Mouse (Mus musculus) heart, postnatal 14 days (tissue): ENCODE measurements around the gene Pbld1. TPM values are rescaled to one million over a fixed set of nuclear protein-coding genes. Genes with fewer than 3 reads are reported as not detected.

Source experiments
- DNase-seq, 2 experiments: peaks; one replicate each; pipeline ENCODE4 v3.0.0; 2021 to 2022
- intact Hi-C: fragments of 180-260 bp; cut with DNase I; formaldehyde crosslinking; loops from one replicate; pipeline ENCODE4 v1.15.1; 2025
- long read RNA-seq, 2 experiments: library from polyadenylated mRNA; stranded (forward); transcript quantifications; one replicate each; pipeline ENCODE4 v2.0.0; 2021
- total RNA-seq, 2 experiments: library from RNA; stranded (reverse); gene quantifications; 2 replicates each; pipeline ENCODE4 v1.2.3; 2021

Pbld1 gene
- total RNA-seq = 1 to 10 TPM in 1 of 2 experiments, under 1 TPM in 1; 0.41 to 1.5 TPM
- long read RNA-seq, experiment 1 = 0 reads
- long read RNA-seq, experiment 2 = 0 reads

DNA sequence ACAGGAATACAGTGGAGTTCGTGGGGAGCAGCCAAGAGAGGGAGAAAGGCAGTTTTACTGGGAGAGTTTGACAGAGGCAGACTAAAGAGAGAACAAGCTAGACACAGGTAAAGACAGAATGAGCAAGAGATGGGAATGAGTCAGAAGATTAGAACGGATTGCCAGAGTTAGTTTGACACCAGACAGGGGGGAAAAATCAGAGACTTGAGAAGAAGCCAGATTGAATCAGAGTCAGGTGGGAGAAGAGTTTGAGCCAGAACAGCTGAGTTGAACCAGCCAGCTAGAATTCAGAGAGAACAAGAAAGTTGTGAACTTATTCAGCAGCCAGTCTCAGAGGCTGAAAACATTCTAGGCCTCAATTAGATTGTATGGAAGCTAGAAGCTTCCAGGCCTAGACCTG is at the start of gene Pbld1:
Pbld1 (plus strand) TSS at position 301 of the 400 bp plus-strand sequence.
- intact Hi-C loops = loop anchor here (10.0 kb wide), 1 partner anchor 75 kb away; the partner anchor contains the start of gene Rufy2
- DNase-seq = no peak

DNA sequence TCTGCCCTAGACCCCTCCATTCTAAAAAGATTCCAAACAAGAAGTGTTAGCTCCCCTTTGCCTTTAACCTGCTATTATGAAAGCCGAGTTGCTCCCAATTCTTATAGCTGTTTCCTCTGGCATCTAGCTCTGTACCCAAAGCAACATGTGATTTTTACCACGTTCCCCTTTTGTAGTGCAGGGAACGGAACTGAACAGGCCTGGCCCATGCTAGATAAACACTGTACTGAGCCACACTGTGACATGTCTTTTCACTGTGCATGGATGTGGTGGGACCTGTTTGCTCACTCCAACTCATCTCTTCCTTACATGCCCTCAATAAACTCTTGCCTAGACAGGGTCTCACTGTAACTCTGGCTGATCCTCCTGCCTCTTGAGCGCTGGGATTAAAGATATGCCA is 49.7 kb upstream of the Pbld1 start:
- intact Hi-C loops = no loop called here
- DNase-seq = no peak

GRCm38 (mm10) chr10:63011556-63011955 is 48.4 kb upstream of the Pbld1 start:
- intact Hi-C loops = no loop called here
- DNase-seq = no peak

GRCm38 (mm10) chr10:63013476-63013875 is 46.5 kb upstream of the Pbld1 start:
- intact Hi-C loops = no loop called here
- DNase-seq = no peak

- intact Hi-C loops = no loop called here
- DNase-seq = no peak
Observed at GRCm38 (mm10) chr10:63014168-63014567, 45.8 kb upstream of the Pbld1 start.

DNA sequence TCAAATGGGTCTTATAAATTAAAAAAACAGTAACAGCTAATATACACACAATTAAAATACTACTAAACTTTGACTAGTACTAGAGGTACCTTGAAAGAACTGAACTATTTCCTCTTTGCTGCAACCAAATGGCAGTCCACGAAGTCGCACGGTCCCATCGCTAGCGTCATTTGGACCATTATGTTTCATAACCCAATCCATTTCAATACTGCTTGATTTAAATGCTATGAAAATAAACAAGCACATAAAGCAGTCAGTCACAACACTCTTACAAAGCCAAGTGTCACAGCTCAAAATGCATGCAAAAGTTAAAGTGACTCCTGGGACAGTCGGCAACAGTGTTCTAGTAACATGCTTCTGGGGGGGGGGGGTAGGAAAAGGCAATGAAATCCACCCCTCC is 40.7 kb upstream of the Pbld1 start:
- intact Hi-C loops = no loop called here

GRCm38 (mm10) chr10:63021702-63022101 is 38.3 kb upstream of the Pbld1 start:
- no peak for DNase-seq
- intact Hi-C loops = loop anchor here (5.0 kb wide), 2 partner anchors 221 to 229 kb away; partner anchors contain the start of genes Ccar1 and Herc4

More for the DNA sequence above, 40.7 kb upstream of the Pbld1 start:
- DNase-seq = no peak

- intact Hi-C loops = loop anchor here (5.0 kb wide), 2 partner anchors 220 to 230 kb away; partner anchors contain the start of genes Ccar1 and Herc4
- no peak for DNase-seq
Observed at GRCm38 (mm10) chr10:63022541-63023120, 37.3 kb upstream of the Pbld1 start.

- peak; percentile 78 to 81 for DNase-seq
- intact Hi-C loops = loop anchor here (5.0 kb wide), 2 partner anchors 219 to 231 kb away; partner anchors contain the start of genes Ccar1 and Herc4
Observed at GRCm38 (mm10) chr10:63023121-63023748, 36.7 kb upstream of the Pbld1 start.

GRCm38 (mm10) chr10:63023749-63024579 is 36.0 kb upstream of the Pbld1 start, which contains the start of the genes Hnrnph3 and Pbld2:
Hnrnph3 (minus strand) TSS chr10:63024217.
Pbld2 (plus strand) TSS chr10:63024315.
- intact Hi-C loops = loop anchor here (2.0 to 5.0 kb wide), 3 partner anchors 43 to 232 kb away; partner anchors contain the start of genes Ccar1 and Herc4
- DNase-seq = peak; percentile 99

DNA sequence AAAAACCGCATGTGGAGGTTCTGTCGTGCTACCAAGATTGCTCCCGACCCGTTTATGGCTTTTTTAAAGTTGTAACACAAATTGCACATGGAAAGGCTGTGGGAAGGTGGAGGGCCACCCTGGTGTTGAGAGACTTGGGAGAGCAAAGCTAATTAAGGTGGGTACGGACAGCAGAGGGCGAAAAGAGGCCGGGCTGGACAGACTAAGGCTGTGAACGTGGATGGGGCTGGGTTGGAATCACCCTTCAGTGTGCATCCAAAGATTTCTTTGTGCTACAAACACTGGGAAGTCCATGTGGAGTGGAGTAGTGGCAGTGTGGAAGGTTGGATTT is 35.4 kb upstream of the Pbld1 start:
- intact Hi-C loops = loop anchor here (2.0 to 5.0 kb wide), 3 partner anchors 42 to 232 kb away; partner anchors contain the start of genes Ccar1 and Herc4

GRCm38 (mm10) chr10:63025016-63025415 is 34.9 kb upstream of the Pbld1 start:
- intact Hi-C loops = loop anchor here (2.0 kb wide), 1 partner anchor 42 kb away; no protein-coding TSS in a partner anchor
- DNase-seq = no peak

More for the DNA sequence above, 35.4 kb upstream of the Pbld1 start:
- peak; percentile 63 to 70 for DNase-seq

GRCm38 (mm10) chr10:63025491-63026011 is 34.4 kb upstream of the Pbld1 start:
- intact Hi-C loops = loop anchor here (2.0 kb wide), 1 partner anchor 41 kb away; no protein-coding TSS in a partner anchor
- no peak for DNase-seq

GRCm38 (mm10) chr10:63026156-63026794 is 33.7 kb upstream of the Pbld1 start:
- intact Hi-C loops = no loop called here
- no peak for DNase-seq

- DNase-seq = no peak
- intact Hi-C loops = no loop called here
Observed at GRCm38 (mm10) chr10:63026795-63027160, 33.2 kb upstream of the Pbld1 start.

DNA sequence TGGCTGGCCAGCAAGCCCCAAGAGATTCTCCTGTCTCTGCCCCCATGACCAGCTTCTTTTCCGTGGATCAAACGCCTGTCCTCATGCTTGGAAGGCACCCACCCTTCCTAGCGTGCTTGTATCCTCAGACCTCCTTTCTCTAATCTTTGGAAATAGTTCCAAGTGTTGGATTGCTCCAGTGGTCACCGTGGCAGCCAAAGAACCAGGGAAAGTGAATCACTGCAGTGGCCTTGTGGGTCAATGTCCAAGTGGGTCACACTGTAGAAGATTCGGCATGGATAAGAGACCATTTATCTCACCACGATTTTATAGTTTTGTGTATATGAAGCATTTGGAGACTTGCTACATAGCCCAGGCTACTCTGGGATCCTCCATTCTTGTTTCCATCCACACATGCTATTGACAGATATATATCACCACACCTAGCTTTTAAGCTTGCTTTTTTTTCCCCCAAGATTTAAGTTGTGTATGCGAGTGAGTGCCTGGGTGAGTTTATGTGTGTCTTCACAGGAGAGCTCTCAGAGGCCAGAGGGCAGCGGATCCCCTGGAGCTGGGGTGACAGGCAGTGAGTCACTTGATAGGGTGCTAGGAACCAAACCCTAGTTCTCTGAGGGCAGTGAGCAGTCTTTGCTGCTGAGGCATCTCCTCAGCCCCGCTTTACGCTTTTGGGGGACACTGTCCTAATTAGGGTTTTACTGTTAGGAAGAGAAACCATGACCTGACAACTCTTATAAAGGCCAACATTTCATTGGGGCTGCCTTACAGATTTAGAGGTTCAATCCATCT is 32.4 kb upstream of the Pbld1 start:
- no peak for DNase-seq
- intact Hi-C loops = no loop called here

DNA sequence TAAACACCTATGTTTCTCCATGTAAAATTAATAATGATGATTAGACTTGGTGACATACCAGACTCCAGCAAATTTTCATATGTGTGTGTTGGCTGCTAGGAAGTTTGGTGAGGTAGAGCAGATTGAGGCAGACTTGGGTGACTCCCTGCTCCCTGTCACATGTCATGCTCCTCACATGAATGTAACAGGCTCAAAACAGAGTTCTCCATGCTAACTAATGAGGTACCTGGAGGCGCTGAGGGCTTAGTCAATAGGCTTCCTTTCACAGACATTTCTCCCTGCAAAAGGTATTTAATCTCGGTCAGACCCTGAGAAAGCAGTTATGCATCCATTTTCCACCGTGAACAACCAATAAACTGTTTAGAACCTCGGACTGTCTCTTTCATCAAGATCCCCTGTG is 31.6 kb upstream of the Pbld1 start:
- intact Hi-C loops = no loop called here
- DNase-seq = no peak

GRCm38 (mm10) chr10:63032267-63032666 is 27.7 kb upstream of the Pbld1 start:
- intact Hi-C loops = no loop called here
- DNase-seq = no peak

GRCm38 (mm10) chr10:63032956-63033355 is 27.0 kb upstream of the Pbld1 start:
- DNase-seq = no peak
- intact Hi-C loops = no loop called here
